Mouse (Mus musculus): Measurements from ENCODE around the gene Hspa1a.
"Not testable (repeated sequence)": the region's sequence is repeated elsewhere in the genome, so short reads cannot be mapped to it uniquely, and the experiment has no call there.

The Hspa1a gene

DNA sequence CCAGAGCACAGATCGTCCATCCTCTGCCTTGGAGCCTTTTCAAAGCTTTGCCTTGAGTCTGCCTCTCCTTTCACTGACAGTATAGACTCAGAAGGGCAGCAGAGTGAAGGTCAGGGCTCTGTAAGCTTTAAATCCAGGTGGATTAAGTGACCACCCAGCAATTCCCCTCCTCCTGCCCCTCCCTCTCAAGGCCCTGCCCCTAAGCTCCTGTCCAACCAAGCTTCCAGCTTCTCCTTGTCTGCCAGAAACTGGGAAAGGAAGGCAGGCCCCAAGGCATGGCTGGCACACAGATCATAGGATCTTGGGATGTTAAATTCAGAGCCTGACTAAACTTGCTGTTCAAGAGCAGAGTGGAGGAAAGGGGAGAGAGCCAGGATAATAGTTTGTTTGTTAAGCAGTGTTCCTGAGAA, 7.3 kb downstream of the Hspa1a start:
- peak; percentile 99 for DNase-seq (ENCODE audit: low spot score)

DNA sequence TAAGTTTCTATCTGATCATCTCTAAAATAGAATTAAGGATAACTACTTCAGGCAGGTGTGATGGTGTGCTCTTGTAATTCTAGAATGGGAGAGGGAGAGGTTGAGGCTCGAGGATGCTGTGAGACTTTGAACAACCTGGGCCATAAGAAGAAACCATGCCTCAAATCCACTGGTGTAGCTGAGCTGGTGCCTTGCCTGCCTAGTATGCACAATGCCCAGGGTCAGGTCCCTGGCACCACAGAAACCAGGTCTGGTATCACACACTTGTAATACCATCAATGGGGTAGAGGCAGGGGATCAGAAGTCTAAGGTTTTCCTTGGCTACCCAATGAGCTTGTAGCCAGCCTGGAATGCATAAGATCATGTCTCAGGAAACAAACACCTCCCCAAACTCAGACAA, 9.1 kb downstream of the Hspa1a start:
- no peak for DNase-seq (ENCODE audit: low spot score)

DNA sequence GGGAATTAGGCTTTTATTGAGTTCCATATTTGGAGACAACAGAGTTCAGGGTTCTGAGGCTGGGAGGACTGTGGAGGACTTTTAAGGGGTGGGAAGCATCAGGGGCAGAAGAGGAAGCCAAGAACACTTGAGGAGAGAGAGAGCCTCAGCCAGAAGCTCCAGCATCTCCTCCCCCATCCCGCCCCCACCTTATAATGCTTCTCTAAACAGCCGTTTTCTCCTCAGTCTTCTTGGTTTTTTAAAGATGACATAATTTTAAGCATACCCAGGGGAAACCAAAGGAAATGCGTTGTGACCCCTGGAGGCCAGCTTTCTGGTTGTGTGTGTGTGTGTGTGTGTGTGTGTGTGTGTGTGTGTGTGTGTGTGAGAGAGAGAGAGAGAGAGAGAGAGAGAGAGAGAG, 9.8 kb downstream of the Hspa1a start:
- DNase-seq (ENCODE audit: low spot score) = no peak

DNA sequence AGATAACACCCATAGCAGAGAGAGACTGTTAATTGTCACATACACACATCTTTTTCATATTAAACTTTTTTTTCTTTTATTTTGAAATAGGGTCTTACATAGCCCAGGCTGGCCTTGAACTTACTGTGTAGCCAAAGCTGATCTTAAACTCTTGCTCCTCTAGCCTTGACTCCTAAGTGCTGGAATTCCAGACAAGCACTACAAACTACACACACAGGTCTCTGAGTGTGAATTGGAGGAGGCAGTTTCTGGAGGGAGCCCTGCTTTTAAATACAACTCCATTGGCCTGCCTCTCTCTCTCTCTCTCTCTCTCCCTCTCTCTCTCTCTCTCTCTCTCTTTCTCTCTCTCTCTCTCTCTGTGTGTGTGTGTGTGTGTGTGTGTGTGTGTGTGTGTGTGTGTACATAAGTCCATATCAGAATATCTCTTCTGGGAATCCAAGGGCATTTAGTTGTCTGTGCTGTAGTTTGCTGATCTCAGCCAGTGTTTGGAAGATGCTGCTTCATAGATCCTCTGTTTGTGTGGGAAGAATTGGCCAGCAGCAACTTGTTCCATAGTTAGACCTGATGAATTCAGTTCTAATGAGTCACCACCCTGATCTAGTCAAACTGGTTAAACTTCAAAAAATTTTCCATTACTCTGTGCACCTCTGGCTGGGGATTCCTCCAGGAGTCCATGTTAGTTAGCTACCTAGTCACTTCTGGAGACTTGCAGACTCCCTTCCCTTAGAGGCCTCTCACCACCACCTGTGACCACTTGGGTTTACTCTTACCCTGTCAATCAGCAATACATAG, 11.1 kb downstream of the Hspa1a start:
- DNase-seq (ENCODE audit: low spot score) = no peak

DNA sequence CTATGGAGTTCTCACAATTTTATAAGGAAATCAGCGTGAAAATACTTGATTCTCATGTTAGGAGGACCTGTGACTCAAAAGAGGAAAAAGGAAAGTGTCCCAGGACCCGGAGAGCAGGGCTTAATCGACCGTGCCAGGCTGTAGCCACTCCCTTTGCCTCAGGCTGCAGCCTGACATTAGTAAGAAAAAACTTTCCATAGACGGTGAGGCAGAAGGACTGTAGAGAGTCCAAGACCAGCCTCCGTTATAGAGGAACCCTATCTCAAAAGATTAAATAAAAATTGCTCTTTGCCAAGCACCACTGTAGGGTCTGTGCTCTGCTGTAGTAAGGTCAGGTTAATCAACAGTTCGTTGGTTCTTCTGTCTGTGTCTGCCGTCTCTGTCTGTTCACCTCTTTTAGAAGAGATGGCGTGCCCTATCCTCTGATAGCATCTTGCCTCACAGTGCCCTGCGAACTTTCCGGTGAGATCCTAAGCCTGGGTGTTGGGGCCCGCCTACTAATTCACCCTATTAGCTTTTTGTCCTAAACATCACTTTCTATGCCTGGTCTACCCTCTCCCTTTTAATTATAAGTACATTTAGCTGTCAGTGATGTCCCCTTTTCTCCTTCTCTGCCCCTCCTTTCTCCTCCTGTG, 12.0 kb downstream of the Hspa1a start:
- peak; percentile 73 for DNase-seq (ENCODE audit: low spot score)

DNA sequence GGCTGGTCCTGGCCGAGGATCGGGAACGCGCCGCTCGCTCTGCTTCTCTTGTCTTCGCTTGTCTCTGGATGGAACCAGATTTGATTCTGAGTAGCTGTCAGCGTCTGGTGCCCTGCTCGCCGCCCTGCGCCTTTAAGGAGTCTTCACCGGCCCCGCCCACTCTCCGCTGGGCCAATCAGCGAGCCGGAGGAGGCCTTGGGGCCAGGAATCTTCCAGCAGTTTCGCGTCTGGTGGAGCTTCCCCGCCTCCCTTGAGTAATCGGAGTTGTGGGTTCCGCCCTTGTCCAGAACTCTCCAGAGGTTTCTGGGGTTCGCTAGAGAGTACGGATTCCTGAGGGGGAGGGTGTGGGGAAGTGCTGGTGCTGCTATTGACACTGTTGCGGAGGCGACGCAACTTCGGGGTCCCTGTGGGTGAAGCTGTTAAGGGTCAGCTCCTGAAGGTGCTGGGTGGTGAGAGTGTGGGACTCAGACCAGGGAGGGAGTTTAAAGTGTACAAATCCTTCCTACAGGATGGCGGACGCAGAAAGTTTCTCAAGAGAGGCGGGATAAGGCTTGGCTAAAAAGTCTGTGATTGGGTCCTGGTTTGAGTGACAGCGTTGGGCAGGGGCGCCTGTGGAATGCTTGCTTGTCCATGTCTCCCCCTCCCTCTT, 12.7 kb downstream of the Hspa1a start, which contains the start of gene Hspa1b:
TSS of gene Hspa1b (minus strand) at position 109 of the 649 bp plus-strand sequence.
- peak; percentile 92 for DNase-seq (ENCODE audit: low spot score)

DNA sequence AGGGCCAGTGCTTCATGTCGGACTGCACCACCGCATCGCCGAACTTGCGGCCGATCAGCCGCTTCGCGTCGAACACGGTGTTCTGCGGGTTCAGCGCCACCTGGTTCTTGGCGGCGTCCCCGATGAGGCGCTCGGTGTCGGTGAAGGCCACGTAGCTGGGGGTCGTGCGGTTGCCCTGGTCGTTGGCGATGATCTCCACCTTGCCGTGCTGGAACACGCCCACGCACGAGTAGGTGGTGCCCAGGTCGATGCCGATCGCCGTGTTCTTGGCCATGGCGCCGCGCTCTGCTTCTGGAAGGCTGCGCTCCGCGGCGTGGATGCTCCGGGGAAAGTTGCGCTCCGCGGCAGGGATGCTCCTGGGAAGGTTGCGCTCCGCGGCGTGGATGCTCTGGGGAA, 13.2 kb downstream of the Hspa1a start:
- DNase-seq (ENCODE audit: low spot score) = not testable (repeated sequence)

DNA sequence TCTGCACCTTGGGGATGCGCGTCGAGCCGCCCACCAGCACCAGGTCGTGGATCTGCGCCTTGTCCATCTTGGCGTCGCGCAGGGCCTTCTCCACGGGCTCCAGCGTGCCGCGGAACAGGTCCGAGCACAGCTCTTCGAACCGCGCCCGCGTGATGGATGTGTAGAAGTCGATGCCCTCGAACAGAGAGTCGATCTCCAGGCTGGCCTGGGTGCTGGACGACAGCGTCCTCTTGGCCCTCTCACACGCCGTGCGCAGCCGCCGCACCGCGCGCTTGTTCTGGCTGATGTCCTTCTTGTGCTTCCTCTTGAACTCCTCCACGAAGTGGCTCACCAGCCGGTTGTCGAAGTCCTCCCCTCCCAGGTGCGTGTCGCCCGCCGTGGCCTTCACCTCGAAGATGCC, 14.0 kb downstream of the Hspa1a start:
- not testable (repeated sequence) for DNase-seq (ENCODE audit: low spot score)

DNA sequence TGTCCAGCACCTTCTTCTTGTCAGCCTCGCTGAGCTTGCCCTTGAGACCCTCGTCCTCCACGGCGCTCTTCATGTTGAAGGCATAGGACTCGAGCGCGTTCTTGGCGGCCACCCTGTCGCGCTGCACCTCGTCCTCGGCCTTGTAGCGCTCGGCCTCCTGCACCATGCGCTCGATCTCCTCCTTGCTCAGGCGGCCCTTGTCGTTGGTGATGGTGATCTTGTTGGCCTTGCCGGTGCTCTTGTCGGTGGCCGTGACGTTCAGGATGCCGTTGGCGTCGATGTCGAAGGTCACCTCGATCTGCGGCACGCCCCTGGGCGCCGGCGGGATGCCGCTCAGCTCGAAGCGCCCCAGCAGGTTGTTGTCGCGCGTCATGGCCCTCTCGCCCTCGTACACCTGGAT, 14.7 kb downstream of the Hspa1a start:
- not testable (repeated sequence) for DNase-seq (ENCODE audit: low spot score)

DNA sequence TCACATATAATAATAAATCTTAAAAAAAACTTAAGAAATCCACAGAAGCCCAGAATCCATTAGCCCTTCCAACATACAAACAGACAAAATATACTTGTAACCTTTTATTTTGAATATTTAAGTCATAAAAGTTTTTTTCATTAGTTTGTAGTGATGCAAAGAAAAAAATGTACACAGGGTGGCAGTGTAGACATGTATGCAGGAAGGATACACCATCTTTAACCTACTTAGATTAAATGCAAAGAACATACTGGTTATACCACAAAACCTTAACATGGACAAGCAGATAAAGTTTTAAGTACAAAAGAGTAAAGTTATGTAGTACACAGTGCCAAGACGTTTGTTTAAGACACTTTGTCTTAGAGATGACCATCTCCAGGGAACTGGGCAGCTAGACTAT, 15.6 kb downstream of the Hspa1a start:
- peak; percentile 60 for DNase-seq (ENCODE audit: low spot score)

DNA sequence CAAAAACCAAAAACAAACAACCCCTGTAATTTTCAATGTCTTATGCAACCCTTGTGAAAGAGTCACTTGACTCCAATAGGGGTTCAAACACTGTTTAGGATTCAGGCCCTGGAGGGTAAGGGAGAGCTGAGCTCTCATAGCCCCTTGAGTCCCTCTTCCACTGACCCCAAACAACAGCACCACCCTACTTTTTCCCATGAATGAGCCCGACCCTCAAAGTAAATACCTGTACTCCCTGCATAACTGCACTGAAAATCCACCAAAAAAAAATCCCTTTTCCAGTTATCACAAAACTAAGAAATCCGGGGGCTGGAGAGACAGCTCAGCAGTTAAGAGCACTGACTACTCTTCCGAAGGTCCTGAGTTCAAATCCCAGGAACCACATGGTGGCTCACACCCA, 16.1 kb downstream of the Hspa1a start:
- DNase-seq (ENCODE audit: low spot score) = peak; percentile 49

DNA sequence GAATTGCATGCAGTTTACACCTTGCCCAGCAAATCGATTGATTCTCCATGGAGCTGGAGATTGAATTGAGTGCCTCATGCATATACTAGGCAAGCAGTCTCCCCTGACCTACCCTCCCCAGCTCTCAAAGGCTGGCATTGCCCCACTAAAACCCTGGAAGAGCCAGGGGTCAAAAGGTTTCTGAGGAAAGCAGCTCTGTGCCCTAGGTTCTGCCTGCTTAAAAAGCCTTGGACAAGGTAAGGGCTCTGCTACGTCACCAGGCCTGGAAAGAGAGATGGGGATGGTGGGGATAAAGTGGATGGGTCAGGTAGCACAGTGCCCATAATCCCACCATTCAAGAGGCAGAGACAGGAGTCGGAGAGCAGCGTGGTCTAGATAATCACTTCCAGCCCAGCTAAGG, 17.1 kb downstream of the Hspa1a start:
- DNase-seq (ENCODE audit: low spot score) = no peak

DNA sequence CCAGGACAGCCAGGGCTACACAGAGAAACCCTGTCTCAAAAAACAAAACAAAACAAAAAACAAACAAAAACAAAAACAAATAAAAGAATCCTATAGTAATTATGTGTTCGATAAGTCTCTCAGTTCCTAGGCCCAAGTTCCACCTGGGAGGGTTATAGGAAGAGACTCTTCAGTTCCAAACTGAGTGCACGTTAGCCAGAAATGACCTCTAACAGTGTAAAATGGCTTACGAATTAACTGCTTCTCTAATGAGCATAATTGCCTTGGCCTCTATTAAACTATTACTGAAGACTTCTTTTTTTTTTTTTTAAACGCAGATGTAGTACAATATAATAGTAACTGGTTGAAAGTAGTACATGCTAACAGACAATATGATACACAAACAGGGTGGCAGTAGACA, 18.1 kb downstream of the Hspa1a start:
- no peak for DNase-seq (ENCODE audit: low spot score)

DNA sequence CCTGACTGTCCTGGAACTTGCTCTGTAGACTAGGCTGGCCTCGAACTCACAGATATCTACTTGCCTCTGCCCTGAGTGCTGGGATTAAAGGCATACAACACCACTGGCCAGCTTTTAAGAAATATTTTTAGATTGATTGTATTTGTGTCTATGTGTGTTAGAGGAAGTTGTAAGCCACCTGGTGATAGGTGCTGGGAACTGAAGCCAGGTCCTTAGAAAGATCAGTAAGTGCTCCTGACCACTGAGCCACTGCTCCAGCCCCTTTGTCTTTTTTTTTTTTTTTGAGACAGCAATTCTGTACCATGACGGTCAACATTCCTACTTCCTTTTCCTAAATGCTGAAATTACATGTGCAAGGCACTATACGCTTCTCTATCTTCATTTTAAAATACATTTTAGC, 18.7 kb downstream of the Hspa1a start:
- DNase-seq (ENCODE audit: low spot score) = no peak

DNA sequence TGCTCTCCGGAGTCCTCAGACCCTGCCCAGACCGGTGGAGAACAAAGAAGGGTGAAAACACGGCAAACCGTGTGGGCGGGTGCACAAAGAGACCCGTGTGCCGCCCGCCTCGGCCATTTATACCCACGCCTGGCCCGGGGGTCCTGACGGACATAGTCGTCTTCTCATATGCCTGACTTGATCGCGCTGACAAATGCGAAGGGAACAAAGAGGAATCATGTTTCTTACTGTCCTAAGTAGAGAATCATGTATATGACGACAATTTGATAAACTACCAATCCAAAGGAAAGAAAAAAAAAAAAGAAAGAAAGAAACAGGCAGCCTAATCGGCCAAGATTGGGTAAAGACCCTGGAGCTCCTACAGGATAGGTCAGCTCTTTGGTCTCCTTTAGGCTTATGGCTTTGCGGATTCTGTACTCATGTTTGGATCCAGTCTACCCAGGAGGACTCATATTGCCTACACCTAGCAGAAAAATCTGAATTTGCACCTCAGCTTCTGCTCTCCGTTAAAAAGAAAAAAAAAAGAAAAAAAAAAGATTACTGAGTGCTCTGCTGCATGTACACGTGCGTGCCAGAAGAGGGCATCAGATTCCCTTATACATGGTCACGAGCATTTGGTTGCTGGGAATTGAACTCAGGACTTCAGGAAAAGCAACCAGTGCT, 19.4 kb downstream of the Hspa1a start:
- peak; percentile 90 for DNase-seq (ENCODE audit: low spot score)

DNA sequence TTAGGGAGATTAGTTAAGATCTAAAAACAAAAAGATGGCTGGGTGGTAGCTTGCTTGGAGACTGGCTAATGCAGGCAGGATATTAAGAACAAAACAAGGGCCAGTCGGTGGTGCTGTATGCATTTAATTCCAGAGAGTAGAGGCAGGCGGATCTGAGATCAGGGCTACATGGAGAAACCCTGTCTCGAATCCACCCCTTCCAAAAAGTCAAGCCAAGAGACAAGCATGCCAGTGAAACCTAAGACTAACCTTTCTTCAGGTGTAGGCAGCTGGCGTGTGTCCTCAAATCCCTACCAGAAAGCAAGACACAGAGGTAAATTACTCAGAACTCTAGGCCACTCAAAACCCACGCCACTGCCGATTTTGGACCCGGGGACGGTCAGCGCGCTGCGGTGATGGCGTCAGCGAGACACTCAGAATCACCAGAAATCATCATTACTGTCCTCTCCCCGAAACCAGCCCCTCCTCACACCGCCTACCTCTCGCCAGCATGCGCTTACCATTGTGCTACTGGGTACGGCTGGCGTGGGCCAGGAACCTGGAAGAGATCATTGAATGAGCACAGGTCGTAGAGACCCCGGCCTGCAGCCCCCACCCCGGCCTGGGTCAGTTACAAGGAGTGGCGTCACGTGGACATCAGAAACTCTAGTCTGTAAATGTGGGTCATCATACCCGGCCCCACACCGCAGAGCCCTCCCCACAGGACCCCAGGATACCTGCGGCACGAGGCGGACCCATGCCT, 20.1 kb downstream of the Hspa1a start:
- no peak for DNase-seq (ENCODE audit: low spot score)

DNA sequence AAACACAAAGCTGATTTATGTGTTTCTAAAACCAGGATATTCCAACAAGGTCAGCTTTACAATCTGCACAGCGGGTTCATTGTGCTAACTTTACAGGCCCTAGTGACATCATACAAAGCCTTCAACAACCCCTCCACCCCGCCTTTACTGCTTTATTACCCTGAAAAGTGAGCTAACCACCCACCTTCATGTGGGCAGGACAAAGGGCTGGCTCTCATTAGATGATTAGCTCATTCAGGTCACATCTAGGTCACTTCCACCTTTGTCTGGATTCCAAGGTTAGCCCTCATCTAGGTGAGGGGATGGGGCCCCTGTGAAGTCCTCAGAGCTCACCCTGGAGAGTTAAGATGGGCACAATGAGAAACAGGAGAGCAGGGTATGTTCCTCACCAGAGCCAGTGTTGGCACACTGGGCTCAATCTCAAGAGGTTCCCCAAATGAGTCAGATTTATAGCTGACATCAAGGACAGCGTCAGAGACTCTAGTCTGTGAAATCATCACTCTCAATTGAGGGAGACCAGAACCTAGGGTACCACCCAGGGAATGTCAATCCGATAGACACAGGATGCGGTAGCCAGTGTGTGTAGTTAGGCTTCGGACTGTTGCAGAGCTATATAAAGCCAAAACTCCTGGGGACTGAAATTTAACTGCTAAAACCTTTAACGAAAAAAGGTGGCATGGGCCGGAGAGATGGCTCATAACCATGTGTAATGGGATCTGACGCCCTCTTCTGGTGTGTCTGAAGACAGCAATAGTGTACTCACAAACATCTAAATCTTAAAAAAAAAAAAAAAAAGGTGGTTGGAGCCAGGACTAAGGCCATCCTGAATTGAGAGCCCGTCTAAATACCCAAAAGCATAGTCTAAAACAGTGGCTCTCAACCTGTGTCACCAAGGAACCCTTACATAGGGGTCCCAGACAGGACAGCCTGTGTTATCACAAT, 21.2 kb downstream of the Hspa1a start:
- no peak for DNase-seq (ENCODE audit: low spot score)

DNA sequence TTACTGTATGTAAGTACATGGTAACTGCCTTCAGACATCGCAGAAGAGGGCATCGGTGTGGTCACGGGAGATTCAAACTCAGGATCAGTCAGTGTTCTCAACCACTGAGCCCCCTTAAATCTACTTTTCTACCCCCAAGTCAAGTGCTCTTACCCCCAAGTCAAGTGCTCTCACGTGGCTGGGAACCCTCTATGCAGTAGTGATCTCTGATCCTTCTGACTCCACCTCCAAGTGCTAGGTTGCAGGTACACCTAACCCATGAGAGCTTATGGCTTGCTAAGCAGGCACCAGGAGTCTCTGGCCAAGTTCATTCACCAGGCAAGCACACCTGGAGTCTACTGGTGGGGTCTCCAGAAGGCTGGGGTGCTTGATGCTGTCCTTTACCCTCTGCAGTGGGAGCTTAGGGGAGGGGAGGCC, 22.4 kb downstream of the Hspa1a start:
- no peak for DNase-seq (ENCODE audit: low spot score)

DNA sequence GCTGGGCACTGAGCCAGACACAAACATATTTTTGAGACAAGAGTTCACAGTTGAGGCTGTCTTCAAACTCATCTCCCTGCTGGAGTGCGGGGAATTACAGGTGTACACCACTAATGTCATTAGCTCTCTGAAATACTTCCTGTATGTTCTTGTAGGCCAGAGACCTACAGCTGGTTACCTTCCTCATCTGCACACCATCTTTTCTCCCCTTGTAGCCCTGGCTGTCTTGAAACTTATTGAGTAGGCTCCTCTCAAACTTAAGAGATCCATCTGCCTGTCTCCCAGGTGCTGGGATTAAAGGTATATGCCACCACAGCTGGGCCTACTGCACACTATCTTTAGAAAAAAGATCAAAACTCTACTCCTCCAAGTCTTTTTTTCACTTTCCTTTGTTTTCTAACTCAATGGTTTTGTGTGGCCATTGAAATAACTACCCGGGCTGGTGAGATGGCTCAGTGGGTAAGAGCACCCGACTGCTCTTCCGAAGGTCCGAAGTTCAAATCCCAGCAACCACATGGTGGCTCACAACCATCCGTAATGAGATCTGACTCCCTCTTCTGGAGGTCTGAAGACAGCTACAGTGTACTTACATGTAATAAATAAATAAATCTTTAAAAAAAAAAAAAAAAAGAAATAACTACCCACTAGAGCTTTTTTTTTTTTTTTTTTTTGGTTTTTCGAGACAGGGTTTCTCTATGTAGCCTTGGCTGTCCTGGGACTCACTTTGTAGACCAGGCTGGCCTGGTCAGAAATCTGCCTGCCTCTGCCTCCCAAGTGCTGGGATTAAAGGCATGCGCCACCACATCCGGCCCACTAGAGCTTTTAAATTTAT, 23.0 kb downstream of the Hspa1a start:
- DNase-seq (ENCODE audit: low spot score) = not testable (repeated sequence)

DNA sequence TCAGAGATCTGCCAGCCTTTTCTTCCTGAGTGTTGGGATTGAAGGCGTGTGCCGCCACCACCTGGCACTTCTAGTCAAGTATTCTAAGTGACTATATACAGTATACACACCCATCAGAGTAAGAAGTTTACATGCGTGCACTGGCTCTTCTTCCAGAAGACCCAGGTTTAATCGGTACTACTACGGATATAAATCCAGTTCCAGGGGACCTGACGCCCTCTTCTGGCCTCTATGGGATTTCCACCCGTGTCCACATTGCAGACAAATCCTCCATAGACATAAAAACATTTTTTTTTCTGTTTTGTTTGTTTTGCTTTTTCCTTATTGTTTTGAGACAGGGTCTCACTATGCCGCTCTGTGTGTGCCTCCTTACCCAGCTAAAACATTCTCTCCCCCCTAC, 24.4 kb downstream of the Hspa1a start:
- DNase-seq (ENCODE audit: low spot score) = no peak
